Mouse (Mus musculus) small intestine, adult 2 months (tissue): Measurements from ENCODE around the gene Slc16a13. TPM values are rescaled to one million over a fixed set of nuclear protein-coding genes. Genes with fewer than 3 reads are reported as not detected.
A peak's percentile ranks its signal among the peaks of the same experiment; 100 is the strongest.

Source experiments
- H3K27ac ChIP-seq: fragments of 200-500 bp; 2 replicates; pipeline ENCODE4 v1.5.1; 2012; ENCODE audit warnings: low read depth, low read length, control low read depth, inconsistent platforms; ENCODE audit not compliant: insufficient read depth
- H3K27me3 ChIP-seq: fragments of 200-500 bp; 2 replicates; pipeline ENCODE4 v1.6.1; 2012; ENCODE audit warnings: mild to moderate bottlenecking, moderate library complexity, low read length, inconsistent platforms; ENCODE audit not compliant: control insufficient read depth, insufficient read depth
- H3K36me3 ChIP-seq: fragments of 200-500 bp; 2 replicates; pipeline ENCODE4 v1.6.1; 2012; ENCODE audit warnings: mild to moderate bottlenecking, low read length, control low read depth, inconsistent platforms; ENCODE audit not compliant: control insufficient read depth, insufficient read depth
- H3K4me1 ChIP-seq: fragments of 200-500 bp; 2 replicates; pipeline ENCODE4 v1.6.1; 2012; ENCODE audit warnings: low read length, inconsistent platforms, mixed read lengths; ENCODE audit not compliant: control insufficient read depth, insufficient read depth, insufficient read length
- H3K4me3 ChIP-seq: fragments of 200-500 bp; 2 replicates; pipeline ENCODE4 v1.5.1; 2012; ENCODE audit warnings: low read depth, mild to moderate bottlenecking, control low read depth, inconsistent platforms, low read length, moderate library complexity
- CTCF ChIP-seq: fragments of 200-500 bp; IDR thresholded peaks from 2 replicates; pipeline ENCODE4 v1.5.1; 2012; ENCODE audit warnings: low read depth, mild to moderate bottlenecking, control low read depth, inconsistent platforms, low read length, moderate library complexity, mixed read lengths; ENCODE audit not compliant: insufficient replicate concordance, insufficient read length; ENCODE audit errors: extremely low read depth
- POLR2A ChIP-seq: fragments of 200-500 bp; IDR thresholded peaks from 2 replicates; pipeline ENCODE4 v1.6.1; 2012; ENCODE audit warnings: low read depth, mild to moderate bottlenecking, control low read depth, inconsistent platforms, low read length, moderate library complexity
- WGBS: fragments of 180-500 bp; shearing (Covaris S2); methylation state at CpG from one replicate; pipeline ENCODE4 v1.1.7; 2018; 5-methylcytosine and 5-hydroxymethylcytosine counted together
- polyA plus RNA-seq: library from polyadenylated mRNA; depleted of rRNA; stranded (reverse); fragments of >200 nt; gene quantifications from 2 replicates; pipeline ENCODE4 v1.2.3, GENCODE M21; 2012

Gene Slc16a13
- polyA plus RNA-seq, 1 experiment, result 4.7 TPM

DNA sequence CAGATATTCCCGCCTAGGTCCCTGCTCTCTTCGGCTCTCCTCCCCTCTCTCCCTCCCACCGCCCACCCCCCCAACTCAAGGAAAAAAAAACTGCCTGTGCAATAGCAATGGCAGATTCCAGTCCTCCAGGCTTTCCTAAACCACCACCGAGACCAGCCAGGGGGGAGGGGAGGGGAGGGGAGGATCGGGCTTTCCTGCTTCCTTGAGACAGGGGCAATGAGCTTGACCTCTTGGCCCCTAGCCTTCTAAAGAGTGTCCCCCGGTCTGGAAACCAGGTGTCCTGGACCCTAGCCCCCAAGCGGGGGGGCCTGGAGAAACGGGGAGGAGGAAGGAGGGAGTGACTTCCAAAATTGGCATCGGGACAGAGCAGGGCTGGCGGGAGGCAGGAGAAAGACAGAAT, 11.7 kb upstream of the Slc16a13 start:
- 28% methylated on average over 10 of the region's 10 CpGs for WGBS
- Histone ChIP-seq H3K27me3 (peaks cover 12% of the 10 kb centered on the region), H3K27ac (peak overlapping the region; percentile 64), H3K36me3 (peaks cover 6% of the 10 kb centered on the region; the same call in 1 of the 2 replicates), H3K4me3 (peak overlapping the region; percentile 60), H3K4me1 (peaks cover 12% of the 10 kb centered on the region)
- TF ChIP-seq POLR2A (no peak), CTCF (no peak)

GRCm38 (mm10) chr11:70230239-70230727, 9.4 kb upstream of the Slc16a13 start:
- Histone ChIP-seq H3K27me3 (peaks cover 12% of the 10 kb centered on the region), H3K27ac (0 out of 2 replicates have a peak overlapping the region, but pooled peaks have one; percentile 17), H3K4me3 (peak overlapping the region; percentile 56), H3K36me3 (no peaks in the 10 kb centered on the region), H3K4me1 (peaks cover 12% of the 10 kb centered on the region)
- 1% methylated on average over 32 of the region's 32 CpGs for WGBS
- TF ChIP-seq POLR2A (no peak), CTCF (peak; percentile 94)

- peak within 1 kb of the TSS; percentile 29 for H3K27ac ChIP-seq
- H3K36me3 ChIP-seq, result no peaks in the 10 kb centered on the region
- peaks cover 12% of the 10 kb centered on the region for H3K4me1 ChIP-seq
- WGBS, result 3% methylated on average over 39 of the region's 39 CpGs
- peak within 1 kb of the TSS; percentile 56 for H3K4me3 ChIP-seq
- TF ChIP-seq CTCF (no peak), POLR2A (no peak; the same call in 1 of the 2 replicates)
- H3K27me3 ChIP-seq, result peaks cover 12% of the 10 kb centered on the region
Measured at GRCm38 (mm10) chr11:70229260-70230010, 8.6 kb upstream of the Slc16a13 start, which contains the start of gene Bcl6b. Gene Bcl6b, minus strand, starts transcription at chr11:70229798.

- peaks cover 12% of the 10 kb centered on the region for H3K4me1 ChIP-seq
- WGBS, result 1% methylated on average over 19 of the region's 19 CpGs
- TF ChIP-seq CTCF, result no peak
- TF ChIP-seq POLR2A, result no peak
- H3K4me3 ChIP-seq, result peak overlapping the region; percentile 53
- H3K27ac ChIP-seq, result peak overlapping the region; percentile 29; the same call in 1 of the 2 replicates
- no peaks in the 10 kb centered on the region for H3K36me3 ChIP-seq
- peaks cover 12% of the 10 kb centered on the region for H3K27me3 ChIP-seq
Measured at GRCm38 (mm10) chr11:70228828-70229227, 8.0 kb upstream of the Slc16a13 start.

- H3K4me3 ChIP-seq, result no peak overlapping the region
- H3K27ac ChIP-seq, result no peak overlapping the region
- TF ChIP-seq POLR2A (no peak), CTCF (no peak)
- peaks cover 17% of the 10 kb centered on the region for H3K4me1 ChIP-seq
- H3K27me3 ChIP-seq, result peaks cover 12% of the 10 kb centered on the region
- no peaks in the 10 kb centered on the region for H3K36me3 ChIP-seq
- 60% methylated on average over 4 of the region's 4 CpGs for WGBS
Measured at GRCm38 (mm10) chr11:70227661-70228245, 6.9 kb upstream of the Slc16a13 start.

GRCm38 (mm10) chr11:70227126-70227525, 6.3 kb upstream of the Slc16a13 start:
- H3K4me3 ChIP-seq, result no peak overlapping the region
- no peaks in the 10 kb centered on the region for H3K36me3 ChIP-seq
- no peak for TF ChIP-seq CTCF
- TF ChIP-seq POLR2A, result no peak
- no peak overlapping the region for H3K27ac ChIP-seq
- 26% methylated on average over 5 of the region's 5 CpGs for WGBS
- peaks cover 12% of the 10 kb centered on the region for H3K27me3 ChIP-seq
- peaks cover 20% of the 10 kb centered on the region for H3K4me1 ChIP-seq

- TF ChIP-seq CTCF, result no peak
- TF ChIP-seq POLR2A, result no peak
- peaks cover 12% of the 10 kb centered on the region for H3K27me3 ChIP-seq
- peaks cover 22% of the 10 kb centered on the region for H3K4me1 ChIP-seq
- H3K36me3 ChIP-seq, result no peaks in the 10 kb centered on the region
- peak overlapping the region; percentile 56 for H3K4me3 ChIP-seq
- no peak overlapping the region for H3K27ac ChIP-seq
- 20% methylated on average over 18 of the region's 18 CpGs for WGBS
Measured at GRCm38 (mm10) chr11:70226602-70226890, 5.7 kb upstream of the Slc16a13 start.
